ENCODE assay signal across 21 mouse cellular contexts in the genomic region with DNA sequence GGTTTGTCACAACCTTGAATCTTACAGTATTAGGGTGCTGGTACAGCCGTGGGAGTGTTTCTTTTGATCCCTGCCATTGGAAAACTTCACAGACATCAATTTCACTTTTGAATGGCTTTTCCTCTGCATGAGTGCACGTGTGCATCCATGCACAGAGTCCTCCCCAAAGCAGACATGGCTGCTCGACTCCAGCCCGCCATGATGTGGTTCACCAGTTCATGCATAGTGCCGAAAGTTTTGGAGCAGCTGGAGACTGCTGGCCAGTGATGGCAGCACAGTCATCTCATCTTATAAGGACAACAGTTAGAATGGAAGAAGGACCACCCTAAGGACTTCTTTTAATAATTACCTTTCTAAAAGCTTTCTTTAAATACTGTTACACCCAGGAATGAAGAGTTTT. TPM values are rescaled to one million over a fixed set of nuclear protein-coding genes. Genes with fewer than 3 reads are reported as not detected.
DNase-seq lines count a peak whose midpoint lies in the region; ATAC-seq lines count a peak whose summit lies in the region.
"Had no signal": no experiment of that assay in that cellular context is flagged by ENCODE, and none has a peak within 500 bp of the region (broad histone marks: within the 10 kb centered on the region; RNA-seq: fewer than 3 reads in every experiment).

No protein-coding gene starts in this region.

- H3K4me3 ChIP-seq in heart, embryonic 12.5 days = no peak overlapping the region
- H3K4me3 ChIP-seq in kidney, embryonic 14.5 days (ENCODE audit: low read length) = no peak overlapping the region
- H3K4me3 ChIP-seq in kidney, embryonic 15.5 days (replicated peaks) = no peak overlapping the region

- H3K27me3 ChIP-seq in heart, embryonic 12.5 days (replicated peaks) = no peaks in the 10 kb centered on the region
- no peaks in the 10 kb centered on the region for H3K27me3 ChIP-seq in kidney, embryonic 14.5 days (ENCODE audit: control insufficient read depth, insufficient read depth, low read length)
- no peaks in the 10 kb centered on the region for H3K27me3 ChIP-seq in kidney, embryonic 15.5 days
- H3K27me3 ChIP-seq: CH12.LX, Patski had no signal

- DNase-seq in heart, adult 11 months = peak; percentile 30
- DNase-seq in kidney, postnatal 10 days = no peak
- no peak for DNase-seq in kidney, postnatal 25 days
- DNase-seq: adrenal gland, adult 2 months; adrenal gland, adult 8-10 months; adrenal gland, postnatal 10 days; adrenal gland, postnatal 14 days; adrenal gland, postnatal 25 days; adrenal gland, postnatal 36 days; B cell, adult 2 months; cerebellum, adult 11 months; cerebellum, adult 11-12 months; cerebellum, adult 18-20 months had no signal

- peaks cover 7% of the 10 kb centered on the region; the same call in 1 of the 2 replicates for H3K4me1 ChIP-seq in heart, embryonic 12.5 days (replicated peaks)
- no peaks in the 10 kb centered on the region for H3K4me1 ChIP-seq in kidney, embryonic 14.5 days (ENCODE audit: control insufficient read depth, insufficient read depth, low read length)
- no peaks in the 10 kb centered on the region for H3K4me1 ChIP-seq in kidney, embryonic 15.5 days

- ATAC-seq in heart, embryonic 12.5 days (ENCODE audit: insufficient number of reproducible peaks, low FRiP score) = no peak
- peak; percentile 57; the same call in 1 of the 2 replicates for ATAC-seq in kidney, embryonic 14.5 days (ENCODE audit: low FRiP score, low TSS enrichment)
- ATAC-seq in kidney, embryonic 15.5 days (replicated peaks; ENCODE audit: low FRiP score) = peak; percentile 62; the same call in 1 of the 2 replicates
- ATAC-seq: activated CD4-positive, CD25-positive, alpha-beta regulatory T cell, adult 4 months; CD4-positive, CD25-positive, alpha-beta regulatory T cell, adult 4 months; Patski had no signal

- H3K9me3 ChIP-seq in heart, embryonic 12.5 days (replicated peaks) = peaks cover 3% of the 10 kb centered on the region; the same call in 1 of the 2 replicates
- H3K9me3 ChIP-seq in kidney, embryonic 14.5 days (ENCODE audit: control insufficient read depth, low read length) = no peaks in the 10 kb centered on the region
- H3K9me3 ChIP-seq in kidney, embryonic 15.5 days (replicated peaks) = 0 out of 2 replicates have a peak, but pooled peaks cover 3% of the 10 kb centered on the region
- H3K9me3 ChIP-seq: G1E had no signal

- no peaks in the 10 kb centered on the region for H3K36me3 ChIP-seq in heart, embryonic 12.5 days
- H3K36me3 ChIP-seq in kidney, embryonic 14.5 days (ENCODE audit: control insufficient read depth, insufficient read depth, low read length) = no peaks in the 10 kb centered on the region
- H3K36me3 ChIP-seq in kidney, embryonic 15.5 days = no peaks in the 10 kb centered on the region
- H3K36me3 ChIP-seq: G1E had no signal

- no peak overlapping the region for H3K27ac ChIP-seq in heart, embryonic 12.5 days (ENCODE audit: poor library complexity, severe bottlenecking)
- H3K27ac ChIP-seq in kidney, embryonic 14.5 days (ENCODE audit: low read depth, low read length) = no peak overlapping the region
- no peak overlapping the region for H3K27ac ChIP-seq in kidney, embryonic 15.5 days

- WGBS in heart, embryonic 12.5 days = 78% methylated on average over 5 of the region's 5 CpGs
- 42% methylated on average over 5 of the region's 5 CpGs for WGBS in kidney, embryonic 14.5 days
- WGBS in kidney, embryonic 15.5 days = 53% methylated on average over 5 of the region's 5 CpGs

- H3K9ac ChIP-seq in heart, embryonic 12.5 days = no peak overlapping the region
- H3K9ac ChIP-seq in kidney, embryonic 14.5 days (ENCODE audit: low read depth, low read length) = no peak overlapping the region
- no peak overlapping the region for H3K9ac ChIP-seq in kidney, embryonic 15.5 days

- H3K4me2 ChIP-seq in heart, embryonic 12.5 days = no peak overlapping the region
- no peak overlapping the region for H3K4me2 ChIP-seq in kidney, embryonic 14.5 days (replicated peaks; ENCODE audit: low read depth, low read length)
- H3K4me2 ChIP-seq in kidney, embryonic 15.5 days = no peak overlapping the region

RNA-seq across cellular contexts. Expression of a gene that starts 34.1 kb away (rescaled TPM):
- polyA plus RNA-seq in heart, embryonic 12.5 days (2016; fragmentation: Nextera tagmentation; extraction: Ambion mirVana) = 2.0 and 2.3 TPM in 2 replicates
- polyA plus RNA-seq in kidney, embryonic 14.5 days (2014; fragmentation: Nextera tagmentation; extraction: Ambion mirVana) = 3.3 and 5.0 TPM in 2 replicates
- 3.1 and 3.2 TPM in 2 replicates for polyA plus RNA-seq in kidney, embryonic 15.5 days (2015; fragmentation: Nextera tagmentation; extraction: Ambion mirVana)
